Mouse (Mus musculus) limb, embryonic 13.5 days (tissue): ENCODE measurements around the gene Anapc15-ps. TPM values are rescaled to one million over a fixed set of nuclear protein-coding genes. Genes with fewer than 3 reads are reported as not detected.

Source experiments
- polyA plus RNA-seq: library from polyadenylated mRNA; unstranded; fragments of >200 nt; fragmentation: Nextera tagmentation; extraction: Ambion mirVana; gene quantifications from 2 replicates; pipeline ENCODE4 v1.2.1, GENCODE M21; 2015

The Anapc15-ps gene
- polyA plus RNA-seq, 1 experiment from 2014 or later, result 0.43 TPM

Other genes starting within 250 kb of the Anapc15-ps start
- gene Mrpl42, start 171.5 kb downstream of the Anapc15-ps start, polyA plus RNA-seq, result 311 and 329 TPM in 2 replicates
- 333 and 339 TPM in 2 replicates for gene Ube2n, start 158.3 kb downstream of the Anapc15-ps start, polyA plus RNA-seq
- 92.0 and 98.6 TPM in 2 replicates for gene Nudt4, start 109.3 kb downstream of the Anapc15-ps start, polyA plus RNA-seq
- gene Gm33543, start 169.5 kb upstream of the Anapc15-ps start, polyA plus RNA-seq, result not detected in 2 replicates